Mouse (Mus musculus) mesoderm, embryonic 11.5 days (tissue): ENCODE data around the gene B130006D01Rik.

Source experiments
- DNase-seq: peaks from one replicate; pipeline ENCODE4 v3.0.0-alpha.2; 2012; ENCODE audit warnings: low read depth, low spot score

B130006D01Rik gene

GRCm38 (mm10) chr11:95723287-95723686 lies at the start of gene B130006D01Rik:
B130006D01Rik (plus strand) TSS chr11:95723587.
- no peak for DNase-seq

DNA sequence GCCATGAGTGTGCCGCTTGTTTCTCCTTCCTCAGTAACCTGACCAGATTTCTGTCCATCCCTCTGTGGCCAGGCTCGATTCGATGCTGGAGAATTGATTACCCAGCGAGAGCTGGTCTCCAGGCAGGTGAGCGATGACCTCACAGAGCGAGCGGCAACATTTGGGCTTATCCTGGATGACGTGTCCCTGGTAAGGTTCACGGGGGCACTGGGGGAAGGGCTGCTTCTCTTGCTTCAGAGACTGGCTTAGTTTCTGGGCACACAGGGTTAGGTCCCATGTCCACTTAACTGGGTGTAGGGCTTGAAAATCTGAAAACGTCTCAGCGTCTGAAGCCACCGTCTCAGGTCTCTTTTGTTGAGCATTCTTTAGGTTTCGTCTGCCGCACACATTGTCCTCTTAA lies 47.9 kb upstream of the B130006D01Rik start:
- DNase-seq = no peak

GRCm38 (mm10) chr11:95676307-95676706 lies 47.1 kb upstream of the B130006D01Rik start:
- DNase-seq = peak; percentile 93

- DNase-seq = peak; percentile 26
Measured at GRCm38 (mm10) chr11:95677925-95678701, 45.3 kb upstream of the B130006D01Rik start.

GRCm38 (mm10) chr11:95681995-95682601 lies 41.3 kb upstream of the B130006D01Rik start:
- DNase-seq = peak; percentile 55

DNA sequence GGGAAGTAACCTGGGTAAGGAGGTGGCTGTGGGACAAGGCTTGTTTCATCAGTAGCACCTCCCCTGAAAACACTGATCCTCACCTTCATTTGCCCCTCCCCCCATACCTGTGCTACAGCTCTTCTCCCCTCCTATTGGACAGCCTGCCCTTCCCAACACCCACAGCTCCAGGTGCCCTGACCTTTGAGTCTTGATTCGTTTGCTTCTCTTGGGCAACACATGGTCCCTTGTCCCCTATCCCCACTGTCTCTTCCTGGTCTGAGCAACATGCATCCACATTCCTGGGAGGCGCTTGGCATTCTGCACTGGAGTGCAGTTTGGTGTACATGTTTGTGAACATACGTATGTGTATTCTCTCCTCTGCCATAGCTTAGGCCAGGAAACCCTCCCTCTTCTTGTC lies 40.4 kb upstream of the B130006D01Rik start:
- no peak for DNase-seq

DNA sequence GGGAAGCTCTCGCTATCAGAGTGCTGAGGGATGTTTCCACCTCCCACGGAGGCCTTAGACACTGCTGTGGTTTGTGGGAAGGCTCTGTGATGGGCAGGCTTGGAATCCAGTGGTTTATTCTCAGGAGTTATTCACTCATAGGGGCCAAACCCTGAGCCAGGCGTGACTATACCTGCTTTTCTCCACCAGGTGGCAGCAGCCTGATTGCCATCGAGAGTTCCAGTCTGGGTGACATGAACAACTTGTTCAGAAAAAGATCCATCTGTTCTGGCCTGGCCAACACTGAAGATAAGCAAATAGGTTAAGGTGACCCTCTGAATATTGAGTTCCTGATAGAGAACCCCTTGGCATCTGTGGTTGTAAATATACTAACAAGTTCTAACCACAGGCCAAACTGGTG lies 37.4 kb upstream of the B130006D01Rik start:
- DNase-seq = peak; percentile 76

GRCm38 (mm10) chr11:95687084-95687656 lies 36.2 kb upstream of the B130006D01Rik start:
- DNase-seq = no peak

DNA sequence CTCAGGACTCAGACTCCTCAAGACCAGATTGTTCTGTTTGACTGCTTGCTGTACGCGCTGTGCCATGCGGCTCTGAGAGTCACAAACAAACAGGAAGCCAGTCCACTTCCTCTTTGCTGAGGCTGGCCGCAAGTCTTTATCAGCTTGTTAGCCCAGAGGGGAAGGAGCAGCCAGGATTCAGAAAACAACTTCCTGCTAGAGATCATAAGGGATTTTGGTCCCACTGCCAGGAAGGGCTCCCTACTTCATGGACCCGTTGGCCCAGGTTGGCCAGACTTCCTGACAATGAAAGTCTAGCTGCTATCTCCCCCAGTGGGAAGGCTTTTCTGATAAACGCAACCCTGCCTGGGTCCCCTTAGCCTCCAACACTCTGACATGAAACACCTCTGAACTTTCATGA lies 34.9 kb upstream of the B130006D01Rik start:
- DNase-seq = no peak

- DNase-seq = no peak
Measured at GRCm38 (mm10) chr11:95688981-95689380, 34.4 kb upstream of the B130006D01Rik start.

DNA sequence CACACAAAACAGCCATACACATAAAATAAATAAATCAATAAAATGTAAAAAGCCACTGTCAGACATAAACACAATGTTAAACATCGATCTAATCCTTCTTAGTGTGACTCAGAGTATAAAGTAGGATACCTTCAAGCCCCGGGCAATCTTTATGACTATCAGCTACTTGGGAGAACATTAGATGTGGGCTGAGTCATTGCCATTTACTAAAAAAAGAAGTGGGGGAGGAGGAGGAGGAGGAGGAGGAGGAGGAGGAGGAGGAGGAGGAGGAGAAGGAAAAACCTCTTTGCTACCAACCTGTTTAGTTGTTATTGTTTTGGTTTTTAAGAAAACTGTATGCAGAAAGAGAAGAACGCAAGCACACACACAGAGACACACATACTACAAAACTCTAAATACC lies 33.8 kb upstream of the B130006D01Rik start:
- no peak for DNase-seq

DNA sequence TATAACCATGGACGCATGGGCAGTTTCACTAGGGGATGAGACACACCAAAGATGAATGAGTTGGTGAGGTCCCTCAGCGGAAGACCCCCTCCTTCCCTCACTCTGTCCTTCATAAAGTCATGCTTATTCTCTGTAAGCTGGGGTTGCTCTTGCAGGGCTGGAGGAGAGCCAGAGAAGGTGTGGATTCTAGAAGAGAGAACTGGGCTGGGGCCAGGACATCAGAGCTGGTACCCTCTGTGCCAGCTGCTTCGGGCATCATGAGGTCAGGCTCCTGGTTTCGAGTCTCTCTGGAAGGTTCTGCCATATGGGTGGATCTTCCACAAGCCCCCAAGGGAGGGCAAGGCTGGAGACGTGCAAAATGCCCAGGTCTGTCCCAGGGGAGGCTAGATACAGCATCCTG lies 24.8 kb upstream of the B130006D01Rik start:
- no peak for DNase-seq

- DNase-seq = no peak
Measured at GRCm38 (mm10) chr11:95700778-95701739, 22.3 kb upstream of the B130006D01Rik start.

- DNase-seq = no peak
Measured at GRCm38 (mm10) chr11:95704032-95704969, 19.1 kb upstream of the B130006D01Rik start.

DNA sequence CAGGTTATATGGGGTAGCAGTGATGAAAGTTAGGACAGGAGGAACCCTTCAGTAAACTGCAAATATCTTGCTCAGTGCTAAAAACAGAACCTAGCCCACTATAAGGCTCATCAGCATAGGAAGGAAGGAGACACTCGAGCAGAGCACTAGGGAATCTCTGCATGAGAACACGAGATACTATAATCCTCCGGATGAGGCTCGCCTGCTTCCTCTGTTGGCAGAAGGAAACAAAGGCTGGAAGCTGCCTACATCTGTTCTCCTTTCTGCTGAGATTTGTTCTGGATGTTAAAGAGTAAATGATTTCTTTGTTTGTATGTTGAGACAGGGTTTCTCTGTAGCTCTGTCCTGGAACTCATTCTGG lies 18.4 kb upstream of the B130006D01Rik start:
- no peak for DNase-seq

DNA sequence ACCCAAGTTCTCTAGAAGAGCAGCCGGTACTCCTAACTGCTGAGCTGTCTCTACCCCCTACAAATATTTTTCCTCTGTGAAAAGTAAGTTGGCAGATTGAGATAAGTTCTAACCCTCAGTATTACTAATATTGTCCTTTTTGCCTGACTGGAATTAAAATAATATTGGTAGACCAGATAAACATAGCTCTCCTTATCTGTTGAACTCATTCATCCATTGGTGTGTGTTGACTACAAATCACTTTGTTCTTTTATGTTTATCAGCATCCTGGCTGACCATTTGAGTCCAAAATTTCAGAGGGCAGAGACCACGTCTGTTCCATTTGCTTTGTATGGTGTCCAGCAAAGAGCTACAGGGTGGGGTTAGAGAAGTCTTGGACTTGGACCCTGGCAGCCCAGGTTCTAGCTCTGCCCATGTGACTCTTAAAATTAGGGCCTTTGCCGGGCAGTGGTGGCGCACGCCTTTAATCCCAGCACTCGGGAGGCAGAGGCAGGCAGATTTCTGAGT lies 13.8 kb upstream of the B130006D01Rik start:
- DNase-seq = no peak

DNA sequence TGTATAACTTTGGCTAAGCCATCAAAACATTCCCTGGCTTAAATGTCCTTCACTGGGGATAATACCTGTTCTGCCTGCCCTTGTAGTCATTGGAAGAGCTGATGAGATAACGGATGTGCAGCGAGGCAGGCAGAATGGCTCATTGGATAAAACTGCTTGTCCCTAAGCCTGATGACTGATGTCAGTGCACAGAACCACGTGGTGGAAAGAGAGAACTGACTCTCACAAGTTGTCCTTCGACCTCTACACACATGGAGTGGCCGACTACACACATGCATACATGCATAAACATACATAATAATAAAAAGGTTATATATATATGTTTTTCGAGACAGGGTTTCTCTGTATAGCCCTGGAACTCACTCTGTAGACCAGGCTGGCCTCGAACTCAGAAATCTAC lies 12.9 kb upstream of the B130006D01Rik start:
- no peak for DNase-seq

DNA sequence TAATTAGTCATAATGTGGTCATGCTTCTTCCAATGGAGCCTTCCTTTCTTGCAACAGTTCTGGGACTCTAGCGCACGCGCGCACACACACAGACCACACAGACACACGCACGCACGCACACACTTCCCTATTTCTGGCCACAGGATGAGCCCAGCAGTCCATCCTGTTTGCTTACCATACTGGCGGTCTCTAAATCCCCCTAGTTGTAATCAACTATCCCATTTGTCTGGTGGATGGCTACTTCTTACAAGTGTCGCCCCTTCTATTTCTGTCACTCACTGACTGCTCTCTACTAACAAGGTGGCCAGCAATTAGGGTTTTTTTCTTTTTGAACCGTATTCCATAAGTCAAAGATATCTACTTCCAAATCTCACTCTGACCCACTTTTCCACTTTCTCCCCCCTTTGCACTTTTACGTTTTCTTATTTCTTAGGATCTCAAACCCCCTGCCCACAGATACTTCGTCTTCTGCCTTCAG lies 11.3 kb upstream of the B130006D01Rik start:
- DNase-seq = peak; percentile 21

GRCm38 (mm10) chr11:95712563-95713224 lies 10.7 kb upstream of the B130006D01Rik start, which contains the start of gene Zfp652:
Zfp652 (plus strand) TSS chr11:95712673.
- peak; percentile 94 for DNase-seq
